Mouse (Mus musculus): ENCODE measurements around the gene Siah1b. TPM values are rescaled to one million over a fixed set of nuclear protein-coding genes. Genes with fewer than 3 reads are reported as not detected.

Gene Siah1b
- 0.67 TPM in 1 of 2 replicates, not detected in the other for polyA plus RNA-seq (2012; ENCODE audit: insufficient read depth, insufficient read length, missing spikeins)

GRCm38 (mm10) chrX:164076040-164076775 lies at the start of gene Siah1b:
TSS of gene Siah1b (minus strand) at chrX:164076493.
- peak within 1 kb of the TSS; percentile 100 for H3K27ac ChIP-seq (replicated peaks; ENCODE audit: low read depth, low read length)
- H3K4me3 ChIP-seq (ENCODE audit: insufficient read depth, low read depth, low read length), result peak within 1 kb of the TSS; percentile 96
- H3K4me1 ChIP-seq (ENCODE audit: control insufficient read depth, insufficient read depth, insufficient read length, low read length), result no peaks in the 10 kb centered on the region

GRCm38 (mm10) chrX:164123942-164124341 lies 47.6 kb upstream of the Siah1b start:
- no peak overlapping the region for H3K4me3 ChIP-seq (ENCODE audit: insufficient read depth, low read depth, low read length)
- H3K4me1 ChIP-seq (ENCODE audit: control insufficient read depth, insufficient read depth, insufficient read length, low read length), result no peaks in the 10 kb centered on the region
- H3K27ac ChIP-seq (replicated peaks; ENCODE audit: low read depth, low read length), result no peak overlapping the region

GRCm38 (mm10) chrX:164113744-164114143 lies 37.5 kb upstream of the Siah1b start:
- Histone ChIP-seq H3K4me3 (ENCODE audit: insufficient read depth, low read depth, low read length) (no peak overlapping the region), H3K27ac (replicated peaks; ENCODE audit: low read depth, low read length) (no peak overlapping the region), H3K4me1 (ENCODE audit: control insufficient read depth, insufficient read depth, insufficient read length, low read length) (no peaks in the 10 kb centered on the region)

- no peak overlapping the region for H3K27ac ChIP-seq (replicated peaks; ENCODE audit: low read depth, low read length)
- no peak overlapping the region for H3K4me3 ChIP-seq (ENCODE audit: insufficient read depth, low read depth, low read length)
- H3K4me1 ChIP-seq (ENCODE audit: control insufficient read depth, insufficient read depth, insufficient read length, low read length), result no peaks in the 10 kb centered on the region
Observed at GRCm38 (mm10) chrX:164111146-164111545, 34.9 kb upstream of the Siah1b start.

GRCm38 (mm10) chrX:164102656-164103055 lies 26.4 kb upstream of the Siah1b start:
- H3K4me1 ChIP-seq (ENCODE audit: control insufficient read depth, insufficient read depth, insufficient read length, low read length), result no peaks in the 10 kb centered on the region
- H3K27ac ChIP-seq (replicated peaks; ENCODE audit: low read depth, low read length), result no peak overlapping the region
- no peak overlapping the region for H3K4me3 ChIP-seq (ENCODE audit: insufficient read depth, low read depth, low read length)

- H3K4me1 ChIP-seq (ENCODE audit: control insufficient read depth, insufficient read depth, insufficient read length, low read length), result no peaks in the 10 kb centered on the region
- H3K4me3 ChIP-seq (ENCODE audit: insufficient read depth, low read depth, low read length), result no peak overlapping the region
- no peak overlapping the region for H3K27ac ChIP-seq (replicated peaks; ENCODE audit: low read depth, low read length)
Observed at GRCm38 (mm10) chrX:164102198-164102597, 25.9 kb upstream of the Siah1b start.

GRCm38 (mm10) chrX:164101483-164101882 lies 25.2 kb upstream of the Siah1b start:
- Histone ChIP-seq H3K27ac (replicated peaks; ENCODE audit: low read depth, low read length) (no peak overlapping the region), H3K4me3 (ENCODE audit: insufficient read depth, low read depth, low read length) (no peak overlapping the region), H3K4me1 (ENCODE audit: control insufficient read depth, insufficient read depth, insufficient read length, low read length) (no peaks in the 10 kb centered on the region)

- Histone ChIP-seq H3K4me1 (ENCODE audit: control insufficient read depth, insufficient read depth, insufficient read length, low read length) (no peaks in the 10 kb centered on the region), H3K27ac (replicated peaks; ENCODE audit: low read depth, low read length) (no peak overlapping the region), H3K4me3 (ENCODE audit: insufficient read depth, low read depth, low read length) (no peak overlapping the region)
Observed at GRCm38 (mm10) chrX:164095838-164096237, 19.5 kb upstream of the Siah1b start.

GRCm38 (mm10) chrX:164093435-164093834 lies 17.1 kb upstream of the Siah1b start:
- Histone ChIP-seq H3K27ac (replicated peaks; ENCODE audit: low read depth, low read length) (no peak overlapping the region), H3K4me3 (ENCODE audit: insufficient read depth, low read depth, low read length) (no peak overlapping the region), H3K4me1 (ENCODE audit: control insufficient read depth, insufficient read depth, insufficient read length, low read length) (no peaks in the 10 kb centered on the region)

- H3K4me1 ChIP-seq (ENCODE audit: control insufficient read depth, insufficient read depth, insufficient read length, low read length), result no peaks in the 10 kb centered on the region
- H3K4me3 ChIP-seq (ENCODE audit: insufficient read depth, low read depth, low read length), result no peak overlapping the region
- no peak overlapping the region for H3K27ac ChIP-seq (replicated peaks; ENCODE audit: low read depth, low read length)
Observed at GRCm38 (mm10) chrX:164092300-164093169, 16.2 kb upstream of the Siah1b start.

GRCm38 (mm10) chrX:164089916-164090315 lies 13.6 kb upstream of the Siah1b start:
- Histone ChIP-seq H3K4me3 (ENCODE audit: insufficient read depth, low read depth, low read length) (no peak overlapping the region), H3K4me1 (ENCODE audit: control insufficient read depth, insufficient read depth, insufficient read length, low read length) (no peaks in the 10 kb centered on the region), H3K27ac (replicated peaks; ENCODE audit: low read depth, low read length) (no peak overlapping the region)

- Histone ChIP-seq H3K4me3 (ENCODE audit: insufficient read depth, low read depth, low read length) (no peak within 1 kb of the TSS), H3K27ac (replicated peaks; ENCODE audit: low read depth, low read length) (no peak within 1 kb of the TSS), H3K4me1 (ENCODE audit: control insufficient read depth, insufficient read depth, insufficient read length, low read length) (no peaks in the 10 kb centered on the region)
Observed at GRCm38 (mm10) chrX:164088582-164088981, 12.3 kb upstream of the Siah1b start, which contains the start of gene Cltrn. TSS of gene Cltrn (plus strand) at chrX:164088830.

GRCm38 (mm10) chrX:164082030-164082429 lies 5.7 kb upstream of the Siah1b start:
- Histone ChIP-seq H3K4me3 (ENCODE audit: insufficient read depth, low read depth, low read length) (no peak overlapping the region), H3K27ac (replicated peaks; ENCODE audit: low read depth, low read length) (no peak overlapping the region), H3K4me1 (ENCODE audit: control insufficient read depth, insufficient read depth, insufficient read length, low read length) (no peaks in the 10 kb centered on the region)

- Histone ChIP-seq H3K27ac (replicated peaks; ENCODE audit: low read depth, low read length) (no peak overlapping the region), H3K4me1 (ENCODE audit: control insufficient read depth, insufficient read depth, insufficient read length, low read length) (no peaks in the 10 kb centered on the region), H3K4me3 (ENCODE audit: insufficient read depth, low read depth, low read length) (no peak overlapping the region)
Observed at GRCm38 (mm10) chrX:164068968-164069367, 7.3 kb downstream of the Siah1b start.

- H3K4me3 ChIP-seq (ENCODE audit: insufficient read depth, low read depth, low read length), result no peak overlapping the region
- no peak overlapping the region for H3K27ac ChIP-seq (replicated peaks; ENCODE audit: low read depth, low read length)
- no peaks in the 10 kb centered on the region for H3K4me1 ChIP-seq (ENCODE audit: control insufficient read depth, insufficient read depth, insufficient read length, low read length)
Observed at GRCm38 (mm10) chrX:164066185-164066584, 10.1 kb downstream of the Siah1b start.

Measured in brown adipose tissue, adult 24 weeks (tissue).